Mouse (Mus musculus) ES-E14 (cell line): ENCODE data around the gene Tbc1d17.

Experiments used
- MAFK ChIP-seq: IDR thresholded peaks from 2 replicates; pipeline ENCODE4 v1.6.1; 2014; ENCODE audit warnings: mild to moderate bottlenecking, low read depth, low read length, inconsistent platforms; ENCODE audit not compliant: insufficient read depth
- ZC3H11A ChIP-seq: IDR thresholded peaks from 2 replicates; pipeline ENCODE4 v1.6.1; 2012; ENCODE audit warnings: low read depth, mild to moderate bottlenecking, inconsistent platforms, low read length, borderline replicate concordance
- ZNF384 ChIP-seq: IDR thresholded peaks from 2 replicates; pipeline ENCODE4 v1.6.1; 2012; ENCODE audit warnings: low read depth, low read length, inconsistent platforms

DNA sequence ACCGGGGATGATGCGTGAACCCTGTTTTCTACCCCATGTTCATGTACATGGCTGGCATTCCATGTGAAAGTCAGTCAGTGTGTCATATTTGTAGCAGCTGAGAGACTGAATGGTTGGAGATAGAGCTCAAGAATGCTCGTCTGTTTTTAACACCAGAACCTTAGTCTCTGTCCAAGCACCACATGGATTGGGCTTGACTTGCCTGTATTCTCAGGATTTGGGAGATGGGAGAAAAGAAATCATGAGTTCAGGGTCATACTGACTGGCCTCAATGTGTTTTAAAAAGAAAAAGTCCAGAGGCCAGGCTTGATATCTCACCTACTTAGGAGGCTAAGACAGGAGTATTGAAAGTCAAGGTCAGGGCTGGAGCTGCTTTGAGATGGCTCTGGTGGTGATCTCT is 31.4 kb downstream of the Tbc1d17 start:
- TF ChIP-seq ZNF384 (no peak), ZC3H11A (no peak), MAFK (no peak)
